Mouse (Mus musculus): ENCODE results near the gene Cir1. TPM values are rescaled to one million over a fixed set of nuclear protein-coding genes. Genes with fewer than 3 reads are reported as not detected.

The Cir1 gene
- polyA plus RNA-seq, 1 experiment: 9.7 TPM

GRCm38 (mm10) chr2:73263794-73264610 lies 48.5 kb downstream of the Cir1 start:
- Histone ChIP-seq H3K9me3 (ENCODE audit: control insufficient read depth, low read length) (peaks cover 6% of the 10 kb centered on the region), H3K27me3 (ENCODE audit: control insufficient read depth) (peaks cover 82% of the 10 kb centered on the region), H3K4me3 (replicated peaks) (no peak overlapping the region), H3K4me1 (ENCODE audit: control insufficient read depth) (no peaks in the 10 kb centered on the region; the same call in 1 of the 2 replicates), H3K36me3 (ENCODE audit: control insufficient read depth) (no peaks in the 10 kb centered on the region)
- no peak for TF ChIP-seq TAL1 (IDR thresholded peaks at IDR 0.05; ENCODE audit: low read length)
- TF ChIP-seq GATA1 (IDR thresholded peaks at IDR 0.05; ENCODE audit: low read length): no peak

DNA sequence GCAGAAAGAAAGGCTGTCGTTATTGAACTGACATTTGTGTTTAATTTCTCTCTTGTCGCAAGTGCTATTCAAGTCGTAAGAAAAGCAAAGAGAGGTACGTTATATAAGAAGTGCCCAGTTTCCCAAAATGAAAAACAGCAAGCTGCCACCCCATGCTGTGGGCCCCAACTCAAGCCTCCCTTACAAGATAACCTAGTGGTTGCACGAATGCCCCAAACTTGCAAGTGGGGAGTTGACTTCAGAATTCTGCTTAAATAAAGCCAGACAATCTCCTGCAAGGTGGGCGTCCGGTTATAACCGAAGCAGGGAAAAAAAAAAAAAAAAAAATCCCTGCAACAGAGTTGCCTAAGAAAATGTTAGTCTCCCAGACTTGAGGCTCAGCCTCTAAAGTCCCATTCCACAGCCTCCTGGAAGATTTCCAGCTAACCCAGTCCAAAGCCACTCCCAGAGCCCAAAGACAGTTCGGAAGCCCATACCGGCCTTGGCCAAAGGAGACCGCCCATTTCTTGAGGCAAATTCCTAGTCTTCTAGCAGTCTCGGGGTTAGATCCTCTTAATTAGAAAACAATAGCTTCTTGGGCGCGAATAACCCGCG lies 49.2 kb downstream of the Cir1 start:
- Histone ChIP-seq H3K36me3 (ENCODE audit: control insufficient read depth) (no peaks in the 10 kb centered on the region), H3K27me3 (ENCODE audit: control insufficient read depth) (peaks cover 81% of the 10 kb centered on the region), H3K4me3 (replicated peaks) (no peak overlapping the region), H3K9me3 (ENCODE audit: control insufficient read depth, low read length) (peaks cover 5% of the 10 kb centered on the region), H3K4me1 (ENCODE audit: control insufficient read depth) (no peaks in the 10 kb centered on the region; the same call in 1 of the 2 replicates)
- no peak for TF ChIP-seq GATA1 (IDR thresholded peaks at IDR 0.05; ENCODE audit: low read length)
- TF ChIP-seq TAL1 (IDR thresholded peaks at IDR 0.05; ENCODE audit: low read length): no peak

- H3K4me1 ChIP-seq (ENCODE audit: control insufficient read depth): no peaks in the 10 kb centered on the region
- TF ChIP-seq TAL1 (IDR thresholded peaks at IDR 0.05; ENCODE audit: low read length): no peak
- no peak for TF ChIP-seq GATA1 (IDR thresholded peaks at IDR 0.05; ENCODE audit: low read length)
- peaks cover 2% of the 10 kb centered on the region for H3K9me3 ChIP-seq (ENCODE audit: control insufficient read depth, low read length)
Observed at GRCm38 (mm10) chr2:73248701-73249100, 63.8 kb downstream of the Cir1 start.

GRCm38 (mm10) chr2:73241299-73241698 lies 71.2 kb downstream of the Cir1 start:
- TF ChIP-seq TAL1 (IDR thresholded peaks at IDR 0.05; ENCODE audit: low read length): no peak
- no peak for TF ChIP-seq GATA1 (IDR thresholded peaks at IDR 0.05; ENCODE audit: low read length)
- Histone ChIP-seq H3K4me1 (ENCODE audit: control insufficient read depth) (no peaks in the 10 kb centered on the region), H3K9me3 (ENCODE audit: control insufficient read depth, low read length) (no peaks in the 10 kb centered on the region), H3K4me3 (replicated peaks) (no peak overlapping the region), H3K36me3 (ENCODE audit: control insufficient read depth) (no peaks in the 10 kb centered on the region), H3K27me3 (ENCODE audit: control insufficient read depth) (peaks cover 9% of the 10 kb centered on the region)

More at GRCm38 (mm10) chr2:73248701-73249100, 63.8 kb downstream of the Cir1 start:
- Histone ChIP-seq H3K27me3 (ENCODE audit: control insufficient read depth) (peaks cover 5% of the 10 kb centered on the region), H3K36me3 (ENCODE audit: control insufficient read depth) (no peaks in the 10 kb centered on the region), H3K4me3 (replicated peaks) (no peak overlapping the region)

Other genes with a start within 250 kb of the Cir1 start
- 2.8 and 3.4 TPM in 2 replicates for gene Ola1, start 93.8 kb downstream of the Cir1 start, polyA plus RNA-seq (2012)
- gene Sp9, start 40.8 kb downstream of the Cir1 start, polyA plus RNA-seq (2012): not detected in 2 replicates
- 0.56 and 1.1 TPM in 2 replicates for gene Scrn3, start 100 bp downstream of the Cir1 start, polyA plus RNA-seq (2012)
- 0.18 and 0.31 TPM in 2 replicates for gene Gpr155, start 73.9 kb upstream of the Cir1 start, polyA plus RNA-seq (2012)
- 1.1 and 1.7 TPM in 2 replicates for gene Wipf1, start 217.0 kb upstream of the Cir1 start, polyA plus RNA-seq (2012)

Measured in erythroblast, embryonic 14.5 days (primary cell).